Mouse (Mus musculus): ENCODE measurements around the gene Sctr.

Sctr gene

GRCm38 (mm10) chr1:120006844-120007790 is at the start of gene Sctr:
Gene Sctr (plus strand): TSS chr1:120006894.
- no peak for DNase-seq (ENCODE audit: low read depth)

- no peak for DNase-seq (ENCODE audit: low read depth)
Measured at GRCm38 (mm10) chr1:119957716-119958222, 48.9 kb upstream of the Sctr start.

GRCm38 (mm10) chr1:119959464-119959863 is 47.2 kb upstream of the Sctr start:
- DNase-seq (ENCODE audit: low read depth) = no peak

GRCm38 (mm10) chr1:119959920-119960319 is 46.8 kb upstream of the Sctr start:
- no peak for DNase-seq (ENCODE audit: low read depth)

- DNase-seq (ENCODE audit: low read depth) = no peak
Measured at GRCm38 (mm10) chr1:119965804-119966514, 40.7 kb upstream of the Sctr start.

GRCm38 (mm10) chr1:119973117-119973516 is 33.6 kb upstream of the Sctr start:
- no peak for DNase-seq (ENCODE audit: low read depth)

GRCm38 (mm10) chr1:119975141-119975540 is 31.6 kb upstream of the Sctr start:
- no peak for DNase-seq (ENCODE audit: low read depth)

GRCm38 (mm10) chr1:119986555-119986954 is 20.1 kb upstream of the Sctr start:
- DNase-seq (ENCODE audit: low read depth) = no peak

GRCm38 (mm10) chr1:119996798-119997581 is 9.7 kb upstream of the Sctr start, which contains the start of gene Cfap221:
Gene Cfap221 (minus strand): TSS chr1:119997234.
- DNase-seq (ENCODE audit: low read depth) = peak; percentile 77

GRCm38 (mm10) chr1:119997644-119998043 is 9.1 kb upstream of the Sctr start:
- DNase-seq (ENCODE audit: low read depth) = no peak

GRCm38 (mm10) chr1:120007851-120008588 is 1.3 kb downstream of the Sctr start:
- DNase-seq (ENCODE audit: low read depth) = no peak

- DNase-seq (ENCODE audit: low read depth) = no peak
Measured at GRCm38 (mm10) chr1:120012638-120013037, 5.9 kb downstream of the Sctr start.

GRCm38 (mm10) chr1:120013111-120013510 is 6.4 kb downstream of the Sctr start:
- peak; percentile 50 for DNase-seq (ENCODE audit: low read depth)

GRCm38 (mm10) chr1:120016240-120016639 is 9.5 kb downstream of the Sctr start:
- no peak for DNase-seq (ENCODE audit: low read depth)

GRCm38 (mm10) chr1:120018900-120019299 is 12.2 kb downstream of the Sctr start:
- no peak for DNase-seq (ENCODE audit: low read depth)

GRCm38 (mm10) chr1:120019428-120019827 is 12.7 kb downstream of the Sctr start:
- no peak for DNase-seq (ENCODE audit: low read depth)

GRCm38 (mm10) chr1:120020322-120020897 is 13.7 kb downstream of the Sctr start:
- DNase-seq (ENCODE audit: low read depth) = no peak

GRCm38 (mm10) chr1:120021951-120022350 is 15.3 kb downstream of the Sctr start:
- DNase-seq (ENCODE audit: low read depth) = no peak

GRCm38 (mm10) chr1:120024331-120025049 is 17.8 kb downstream of the Sctr start:
- no peak for DNase-seq (ENCODE audit: low read depth)

GRCm38 (mm10) chr1:120025050-120025439 is 18.4 kb downstream of the Sctr start:
- no peak for DNase-seq (ENCODE audit: low read depth)

All from c-Kit-positive CD71-negative TER-119-negative erythroid progenitor cells, embryonic 14.5 days (primary cell).